Mouse (Mus musculus) stomach, postnatal 0 days (tissue): ENCODE results near the gene Fli1. TPM values are rescaled to one million over a fixed set of nuclear protein-coding genes. Genes with fewer than 3 reads are reported as not detected.

Experiments
- ATAC-seq: fragments of 200-750 bp; cut with Nextera tagmentation; 2 replicates; pipeline ENCODE4 v1.8.0; 2017; ENCODE audit not compliant: low FRiP score, low TSS enrichment
- DNase-seq: peaks from one replicate; pipeline ENCODE4 v3.0.0-alpha.2; 2016; ENCODE audit warnings: low spot score
- H3K27ac ChIP-seq: fragments of 300-500 bp; sonication (generic); replicated peaks from 2 replicates; pipeline ENCODE4 v1.5.1; 2014; ENCODE audit warnings: mild to moderate bottlenecking, control low read depth
- H3K27me3 ChIP-seq: fragments of 300-500 bp; sonication (generic); 2 replicates; pipeline ENCODE4 v1.6.1; 2014; ENCODE audit warnings: low read length; ENCODE audit not compliant: control insufficient read depth, insufficient read depth
- H3K36me3 ChIP-seq: fragments of 300-500 bp; sonication (generic); 2 replicates; pipeline ENCODE4 v1.6.1; 2014; ENCODE audit warnings: low read length, mixed read lengths; ENCODE audit not compliant: control insufficient read depth, insufficient read depth
- H3K4me1 ChIP-seq: fragments of 300-500 bp; sonication (generic); replicated peaks from 2 replicates; pipeline ENCODE4 v1.6.1; 2014; ENCODE audit warnings: antibody characterized with exemption; ENCODE audit not compliant: control insufficient read depth, insufficient read depth
- H3K4me2 ChIP-seq: fragments of 300-500 bp; sonication (generic); replicated peaks from 2 replicates; pipeline ENCODE4 v1.6.1; 2014; ENCODE audit warnings: low read depth, mild to moderate bottlenecking, control low read depth, moderate library complexity
- H3K4me3 ChIP-seq: fragments of 300-500 bp; sonication (generic); 2 replicates; pipeline ENCODE4 v1.5.1; 2014; ENCODE audit warnings: low read depth, low read length, control low read depth
- H3K9ac ChIP-seq: fragments of 300-500 bp; sonication (generic); 2 replicates; pipeline ENCODE4 v1.6.1; 2014; ENCODE audit warnings: mild to moderate bottlenecking, low read length, control low read depth, mixed read lengths
- H3K9me3 ChIP-seq: fragments of 300-500 bp; sonication (generic); 2 replicates; pipeline ENCODE4 v1.6.1; 2016; ENCODE audit warnings: low read length; ENCODE audit not compliant: control insufficient read depth
- CTCF ChIP-seq: IDR thresholded peaks from 2 replicates; pipeline ENCODE4 v1.5.1; 2016; ENCODE audit warnings: antibody characterized with exemption, low read depth, mild to moderate bottlenecking, moderate library complexity
- EP300 ChIP-seq: optimal IDR thresholded peaks from 2 replicates; pipeline ENCODE3; 2016; ENCODE audit warnings: antibody characterized with exemption
- WGBS: fragments of 180-500 bp; shearing (Covaris S2); extraction: QIAGEN DNeasy Blood & Tissue Kit; methylation state at CpG from one replicate; pipeline ENCODE4 v1.1.7; 2014; 5-methylcytosine and 5-hydroxymethylcytosine counted together
- polyA plus RNA-seq: library from polyadenylated mRNA; unstranded; fragments of >200 nt; fragmentation: Nextera tagmentation; extraction: Ambion mirVana; gene quantifications from 2 replicates; pipeline ENCODE4 v1.2.1, GENCODE M21; 2015

Fli1 gene
- polyA plus RNA-seq, 1 experiment from 2014 or later: 4.9 TPM

GRCm38 (mm10) chr9:32456707-32457106, 86.0 kb downstream of the Fli1 start:
- H3K27me3 ChIP-seq: no peaks in the 10 kb centered on the region
- no peaks in the 10 kb centered on the region for H3K9me3 ChIP-seq
- H3K9ac ChIP-seq: no peak overlapping the region
- no peaks in the 10 kb centered on the region for H3K4me1 ChIP-seq
- DNase-seq (no peak), ATAC-seq (no peak)
- H3K36me3 ChIP-seq: no peaks in the 10 kb centered on the region
- no peak overlapping the region for H3K4me2 ChIP-seq
- WGBS: 81% methylated on average over 3 of the region's 3 CpGs
- TF ChIP-seq EP300 (no peak), CTCF (peak; percentile 26; the same call in 1 of the 2 replicates)
- no peak overlapping the region for H3K27ac ChIP-seq
- no peak overlapping the region for H3K4me3 ChIP-seq

GRCm38 (mm10) chr9:32450161-32450560, 92.5 kb downstream of the Fli1 start:
- Histone ChIP-seq H3K4me3 (no peak overlapping the region), H3K9me3 (no peaks in the 10 kb centered on the region), H3K4me1 (no peaks in the 10 kb centered on the region), H3K4me2 (no peak overlapping the region), H3K36me3 (no peaks in the 10 kb centered on the region), H3K9ac (no peak overlapping the region), H3K27me3 (no peaks in the 10 kb centered on the region), H3K27ac (no peak overlapping the region)
- TF ChIP-seq CTCF (no peak), EP300 (no peak)
- ATAC-seq: no peak
- no peak for DNase-seq
- WGBS: 36% methylated on average over 7 of the region's 7 CpGs

- Histone ChIP-seq H3K27ac (no peak overlapping the region), H3K9ac (no peak overlapping the region), H3K4me1 (no peaks in the 10 kb centered on the region), H3K9me3 (no peaks in the 10 kb centered on the region), H3K4me3 (no peak overlapping the region), H3K4me2 (no peak overlapping the region), H3K27me3 (no peaks in the 10 kb centered on the region), H3K36me3 (no peaks in the 10 kb centered on the region)
- DNase-seq (no peak), ATAC-seq (no peak)
- WGBS: 71% methylated on average over 5 of the region's 5 CpGs
- TF ChIP-seq CTCF (no peak), EP300 (no peak)
Measured at GRCm38 (mm10) chr9:32448766-32449165, 93.9 kb downstream of the Fli1 start.

- Histone ChIP-seq H3K9ac (no peak overlapping the region), H3K9me3 (no peaks in the 10 kb centered on the region), H3K36me3 (no peaks in the 10 kb centered on the region), H3K27ac (no peak overlapping the region), H3K4me2 (no peak overlapping the region), H3K4me3 (no peak overlapping the region), H3K4me1 (no peaks in the 10 kb centered on the region), H3K27me3 (no peaks in the 10 kb centered on the region)
- WGBS: 59% methylated on average over 3 of the region's 3 CpGs
- ATAC-seq: no peak
- TF ChIP-seq EP300: no peak
- TF ChIP-seq CTCF: peak; percentile 63
- no peak for DNase-seq
Measured at GRCm38 (mm10) chr9:32445789-32446188, 96.9 kb downstream of the Fli1 start.

GRCm38 (mm10) chr9:32444453-32445201, 98.0 kb downstream of the Fli1 start:
- 63% methylated on average over 6 of the region's 6 CpGs for WGBS
- DNase-seq: no peak

GRCm38 (mm10) chr9:32443817-32444216, 98.8 kb downstream of the Fli1 start:
- no peak for DNase-seq
- 60% methylated on average over 6 of the region's 6 CpGs for WGBS

More at GRCm38 (mm10) chr9:32444453-32445201, 98.0 kb downstream of the Fli1 start:
- TF ChIP-seq CTCF (no peak), EP300 (no peak)
- H3K4me3 ChIP-seq: no peak overlapping the region
- H3K9ac ChIP-seq: no peak overlapping the region
- no peak overlapping the region for H3K27ac ChIP-seq
- H3K9me3 ChIP-seq: no peaks in the 10 kb centered on the region
- H3K36me3 ChIP-seq: no peaks in the 10 kb centered on the region
- no peak for ATAC-seq
- H3K4me2 ChIP-seq: no peak overlapping the region
- no peaks in the 10 kb centered on the region for H3K4me1 ChIP-seq
- H3K27me3 ChIP-seq: no peaks in the 10 kb centered on the region

More at GRCm38 (mm10) chr9:32443817-32444216, 98.8 kb downstream of the Fli1 start:
- no peak for ATAC-seq
- H3K9me3 ChIP-seq: no peaks in the 10 kb centered on the region
- no peak overlapping the region for H3K4me3 ChIP-seq
- H3K27ac ChIP-seq: no peak overlapping the region
- TF ChIP-seq CTCF: no peak
- no peak for TF ChIP-seq EP300
- H3K9ac ChIP-seq: no peak overlapping the region
- no peak overlapping the region for H3K4me2 ChIP-seq
- no peaks in the 10 kb centered on the region for H3K36me3 ChIP-seq
- no peaks in the 10 kb centered on the region for H3K4me1 ChIP-seq
- no peaks in the 10 kb centered on the region for H3K27me3 ChIP-seq
